Mouse (Mus musculus) midbrain, embryonic 14.5 days (tissue): ENCODE data around the gene Khk. TPM values are rescaled to one million over a fixed set of nuclear protein-coding genes. Genes with fewer than 3 reads are reported as not detected.

ENCODE experiments used
- ATAC-seq: fragments of 200-750 bp; cut with Nextera tagmentation; 2 replicates; pipeline ENCODE4 v1.8.0; 2017; ENCODE audit warnings: moderate number of reproducible peaks, moderate library complexity; ENCODE audit not compliant: low FRiP score, low TSS enrichment
- DNase-seq: peaks from one replicate; pipeline ENCODE4 v3.0.0-alpha.2; 2015
- H3K27ac ChIP-seq: fragments of 300-500 bp; sonication (generic); replicated peaks from 2 replicates; pipeline ENCODE4 v1.5.1; 2014; ENCODE audit warnings: mild to moderate bottlenecking, low read depth, low read length, moderate library complexity
- H3K27me3 ChIP-seq: fragments of 300-500 bp; sonication (generic); 2 replicates; pipeline ENCODE4 v1.6.1; 2014; ENCODE audit warnings: low read length, control low read depth, mixed read lengths; ENCODE audit not compliant: control insufficient read depth, insufficient read depth
- H3K36me3 ChIP-seq: fragments of 300-500 bp; sonication (generic); 2 replicates; pipeline ENCODE4 v1.6.1; 2014; ENCODE audit warnings: low read length, control low read depth; ENCODE audit not compliant: control insufficient read depth, insufficient read depth
- H3K4me1 ChIP-seq: fragments of 300-500 bp; sonication (generic); 2 replicates; pipeline ENCODE4 v1.6.1; 2014; ENCODE audit warnings: mild to moderate bottlenecking, antibody characterized with exemption, low read length, control low read depth; ENCODE audit not compliant: control insufficient read depth, insufficient read depth
- H3K4me2 ChIP-seq: fragments of 300-500 bp; sonication (generic); 2 replicates; pipeline ENCODE4 v1.6.1; 2014; ENCODE audit warnings: mild to moderate bottlenecking, low read length, moderate library complexity
- H3K4me3 ChIP-seq: fragments of 300-500 bp; sonication (generic); replicated peaks from 2 replicates; pipeline ENCODE4 v1.5.1; 2014; ENCODE audit warnings: low read depth, low read length
- H3K9ac ChIP-seq: fragments of 300-500 bp; sonication (generic); replicated peaks from 2 replicates; pipeline ENCODE4 v1.6.1; 2014; ENCODE audit warnings: mild to moderate bottlenecking, low read length, moderate library complexity
- H3K9me3 ChIP-seq: fragments of 300-500 bp; sonication (generic); 2 replicates; pipeline ENCODE4 v1.6.1; 2016; ENCODE audit warnings: low read length, control low read depth, mixed read lengths; ENCODE audit not compliant: control insufficient read depth
- WGBS: fragments of 180-500 bp; shearing (Covaris S2); extraction: QIAGEN DNeasy Blood & Tissue Kit; methylation state at CpG from one replicate; pipeline ENCODE4 v1.1.7; 2014; 5-methylcytosine and 5-hydroxymethylcytosine counted together
- polyA plus RNA-seq: library from polyadenylated mRNA; unstranded; fragments of >200 nt; fragmentation: Nextera tagmentation; extraction: Ambion mirVana; gene quantifications from 2 replicates; pipeline ENCODE4 v1.2.1, GENCODE M21; 2014

The Khk gene
- polyA plus RNA-seq, 1 experiment from 2014 or later: 7.4 TPM

GRCm38 (mm10) chr5:30950922-30951321 is 29.7 kb downstream of the Khk start:
- DNase-seq: no peak
- Histone ChIP-seq H3K9me3 (no peaks in the 10 kb centered on the region), H3K36me3 (peaks cover 41% of the 10 kb centered on the region), H3K9ac (no peak overlapping the region), H3K4me2 (no peak overlapping the region), H3K4me3 (no peak overlapping the region), H3K27me3 (no peaks in the 10 kb centered on the region), H3K4me1 (peaks cover 12% of the 10 kb centered on the region), H3K27ac (no peak overlapping the region)
- 97% methylated on average over 2 of the region's 2 CpGs for WGBS
- no peak for ATAC-seq

GRCm38 (mm10) chr5:30951706-30952105 is 30.5 kb downstream of the Khk start:
- Histone ChIP-seq H3K4me1 (peaks cover 12% of the 10 kb centered on the region), H3K9ac (no peak overlapping the region), H3K9me3 (no peaks in the 10 kb centered on the region), H3K4me3 (no peak overlapping the region), H3K36me3 (peaks cover 43% of the 10 kb centered on the region), H3K27ac (no peak overlapping the region), H3K27me3 (no peaks in the 10 kb centered on the region), H3K4me2 (no peak overlapping the region)
- ATAC-seq (no peak), DNase-seq (no peak)
- WGBS: 82% methylated on average over 6 of the region's 6 CpGs

DNA sequence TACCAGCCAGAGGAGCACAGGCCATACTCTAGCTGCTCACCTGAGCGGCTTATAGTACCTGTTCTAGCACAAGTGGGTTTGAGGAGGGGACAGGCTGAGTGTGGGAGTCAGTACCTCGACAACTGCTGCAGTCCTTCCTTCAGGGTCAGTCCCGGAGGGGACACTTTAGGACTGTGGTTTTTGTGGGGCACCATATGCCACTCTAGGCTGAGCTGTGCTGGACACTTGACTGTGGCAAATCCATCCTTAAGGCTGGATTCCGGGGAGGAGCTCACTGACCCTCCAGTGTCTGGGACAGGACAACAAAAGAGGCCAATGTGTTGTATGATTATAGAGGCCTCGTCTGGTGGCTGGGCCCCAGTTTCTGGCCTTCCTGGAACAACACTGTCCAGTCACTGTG is 31.3 kb downstream of the Khk start:
- no peak overlapping the region for H3K4me2 ChIP-seq
- peaks cover 14% of the 10 kb centered on the region for H3K4me1 ChIP-seq
- no peak overlapping the region for H3K9ac ChIP-seq
- H3K36me3 ChIP-seq: peaks cover 46% of the 10 kb centered on the region
- H3K4me3 ChIP-seq: no peak overlapping the region
- no peak overlapping the region for H3K27ac ChIP-seq
- 84% methylated on average over 5 of the region's 5 CpGs for WGBS
- H3K9me3 ChIP-seq: no peaks in the 10 kb centered on the region
- no peak for DNase-seq
- ATAC-seq: no peak
- H3K27me3 ChIP-seq: no peaks in the 10 kb centered on the region

GRCm38 (mm10) chr5:30954065-30954464 is 32.8 kb downstream of the Khk start:
- ATAC-seq (no peak), DNase-seq (no peak)
- Histone ChIP-seq H3K4me1 (peaks cover 28% of the 10 kb centered on the region), H3K9ac (no peak overlapping the region), H3K36me3 (peaks cover 59% of the 10 kb centered on the region), H3K27ac (no peak overlapping the region), H3K27me3 (no peaks in the 10 kb centered on the region), H3K9me3 (no peaks in the 10 kb centered on the region), H3K4me2 (no peak overlapping the region), H3K4me3 (no peak overlapping the region)
- WGBS: 96% methylated on average over 6 of the region's 6 CpGs

DNA sequence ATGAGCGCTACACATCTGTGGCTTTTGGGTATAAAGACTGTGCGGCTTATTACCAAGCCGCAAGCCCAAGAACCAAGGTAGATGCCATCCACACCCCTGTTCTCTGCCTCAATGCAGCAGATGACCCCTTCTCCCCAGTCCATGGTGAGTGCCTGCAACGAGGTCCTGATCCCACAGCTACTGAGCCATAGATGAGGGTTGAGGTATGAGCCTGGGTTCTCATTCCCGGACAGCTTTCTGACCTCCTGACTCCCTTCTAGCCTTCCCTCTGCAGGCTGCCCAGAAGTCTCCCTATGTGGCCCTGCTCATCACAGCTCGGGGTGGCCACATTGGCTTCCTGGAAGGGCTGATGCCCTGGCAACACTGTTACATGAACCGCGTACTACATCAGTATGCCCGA is 33.3 kb downstream of the Khk start:
- Histone ChIP-seq H3K4me3 (no peak overlapping the region), H3K4me2 (no peak overlapping the region), H3K4me1 (peaks cover 27% of the 10 kb centered on the region), H3K9ac (no peak overlapping the region), H3K27me3 (no peaks in the 10 kb centered on the region), H3K36me3 (peaks cover 59% of the 10 kb centered on the region), H3K27ac (no peak overlapping the region), H3K9me3 (no peaks in the 10 kb centered on the region)
- 94% methylated on average over 9 of the region's 9 CpGs for WGBS
- ATAC-seq (no peak), DNase-seq (no peak)

GRCm38 (mm10) chr5:30955751-30956150 is 34.5 kb downstream of the Khk start:
- DNase-seq: no peak
- Histone ChIP-seq H3K27me3 (no peaks in the 10 kb centered on the region), H3K36me3 (peaks cover 59% of the 10 kb centered on the region), H3K27ac (no peak overlapping the region), H3K4me2 (no peak overlapping the region), H3K9ac (no peak overlapping the region), H3K4me1 (peaks cover 21% of the 10 kb centered on the region), H3K4me3 (no peak overlapping the region), H3K9me3 (no peaks in the 10 kb centered on the region)
- WGBS: 97% methylated on average over 6 of the region's 6 CpGs
- no peak for ATAC-seq

- H3K36me3 ChIP-seq: peaks cover 49% of the 10 kb centered on the region
- no peaks in the 10 kb centered on the region for H3K9me3 ChIP-seq
- H3K27ac ChIP-seq: no peak overlapping the region
- over 99% methylated on average over 6 of the region's 6 CpGs for WGBS
- H3K9ac ChIP-seq: no peak overlapping the region
- H3K4me2 ChIP-seq: 0 out of 2 replicates have a peak overlapping the region, but pooled peaks have one; percentile 8
- H3K4me3 ChIP-seq: no peak overlapping the region
- peaks cover 21% of the 10 kb centered on the region for H3K4me1 ChIP-seq
- H3K27me3 ChIP-seq: no peaks in the 10 kb centered on the region
- no peak for ATAC-seq
- DNase-seq: no peak
These were observed 36.7 kb downstream of the Khk start for GRCm38 (mm10) chr5:30957891-30958290.

- peak overlapping the region; percentile 87 for H3K4me3 ChIP-seq
- H3K36me3 ChIP-seq: peaks cover 34% of the 10 kb centered on the region
- peak overlapping the region; percentile 84 for H3K9ac ChIP-seq
- H3K27me3 ChIP-seq: no peaks in the 10 kb centered on the region
- no peaks in the 10 kb centered on the region for H3K9me3 ChIP-seq
- H3K4me2 ChIP-seq: peak overlapping the region; percentile 90
- WGBS: 40% methylated on average over 19 of the region's 19 CpGs
- no peak for ATAC-seq
- H3K4me1 ChIP-seq: peaks cover 21% of the 10 kb centered on the region
- DNase-seq: no peak
- H3K27ac ChIP-seq: peak overlapping the region; percentile 82
These were observed 38.1 kb downstream of the Khk start for GRCm38 (mm10) chr5:30959198-30959854.

GRCm38 (mm10) chr5:30959966-30960501 is 38.8 kb downstream of the Khk start, which contains the start of gene Preb:
TSS of gene Preb (minus strand) at chr5:30960361.
- H3K4me3 ChIP-seq: peak within 1 kb of the TSS; percentile 87
- H3K27ac ChIP-seq: peak within 1 kb of the TSS; percentile 82
- peaks cover 21% of the 10 kb centered on the region for H3K4me1 ChIP-seq
- peaks cover 27% of the 10 kb centered on the region for H3K36me3 ChIP-seq
- H3K27me3 ChIP-seq: no peaks in the 10 kb centered on the region
- peak within 1 kb of the TSS; percentile 90 for H3K4me2 ChIP-seq
- peak; percentile 96 for ATAC-seq
- peak; percentile 100 for DNase-seq
- H3K9me3 ChIP-seq: no peaks in the 10 kb centered on the region
- under 1% methylated on average over 56 of the region's 56 CpGs for WGBS
- H3K9ac ChIP-seq: peak within 1 kb of the TSS; percentile 84
